Mouse (Mus musculus): ENCODE results near the gene Casc3. TPM values are rescaled to one million over a fixed set of nuclear protein-coding genes. Genes with fewer than 3 reads are reported as not detected.
A peak's percentile ranks its signal among the peaks of the same experiment; 100 is the strongest.

Gene Casc3
- polyA plus RNA-seq (2016; fragmentation: Nextera tagmentation; extraction: Ambion mirVana) = 49.0 and 55.7 TPM in 2 replicates

GRCm38 (mm10) chr11:98804605-98805004 is at the start of gene Casc3:
Casc3 (plus strand) TSS chr11:98804905.
- Histone ChIP-seq H3K9me3 (replicated peaks) (no peaks in the 10 kb centered on the region), H3K4me3 (peak within 1 kb of the TSS; percentile 7; the same call in 1 of the 2 replicates), H3K4me1 (peaks cover 6% of the 10 kb centered on the region), H3K27ac (replicated peaks) (no peak within 1 kb of the TSS), H3K36me3 (peaks cover 90% of the 10 kb centered on the region), H3K27me3 (ENCODE audit: low read depth, poor library complexity, severe bottlenecking) (no peaks in the 10 kb centered on the region)
- WGBS = 94% methylated on average over 5 of the region's 5 CpGs
- DNase-seq (ENCODE audit: low spot score) = no peak

- Histone ChIP-seq H3K4me3 (no peak overlapping the region), H3K4me1 (peaks cover 48% of the 10 kb centered on the region), H3K27me3 (ENCODE audit: low read depth, poor library complexity, severe bottlenecking) (no peaks in the 10 kb centered on the region), H3K27ac (replicated peaks) (0 out of 2 replicates have a peak overlapping the region, but pooled peaks have one; percentile 42), H3K36me3 (peaks cover 32% of the 10 kb centered on the region), H3K9me3 (replicated peaks) (no peaks in the 10 kb centered on the region)
- no peak for DNase-seq (ENCODE audit: low spot score)
- WGBS = 89% methylated on average over 6 of the region's 6 CpGs
Observed at GRCm38 (mm10) chr11:98755726-98756380, 48.9 kb upstream of the Casc3 start.

DNA sequence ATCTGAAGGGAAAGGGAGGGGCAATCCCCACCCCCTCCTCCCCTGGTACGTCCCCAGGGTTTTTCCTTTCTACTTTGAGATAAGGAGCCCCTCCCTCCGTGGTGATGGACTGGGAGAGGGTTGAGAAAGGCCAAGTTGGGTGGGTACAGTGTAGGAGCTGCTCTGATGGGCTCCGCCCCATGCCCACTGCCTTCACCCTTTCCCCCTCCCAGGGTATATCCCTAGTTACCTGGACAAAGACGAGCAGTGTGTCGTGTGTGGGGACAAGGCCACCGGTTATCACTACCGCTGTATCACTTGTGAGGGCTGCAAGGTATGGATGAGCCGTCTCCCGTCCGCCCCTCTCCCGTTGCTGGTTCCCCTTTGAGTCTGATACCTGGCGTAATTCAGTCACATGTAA is 48.0 kb upstream of the Casc3 start:
- H3K27ac ChIP-seq (replicated peaks) = no peak overlapping the region
- H3K9me3 ChIP-seq (replicated peaks) = no peaks in the 10 kb centered on the region
- H3K36me3 ChIP-seq = peaks cover 39% of the 10 kb centered on the region
- no peak overlapping the region for H3K4me3 ChIP-seq
- H3K27me3 ChIP-seq (ENCODE audit: low read depth, poor library complexity, severe bottlenecking) = no peaks in the 10 kb centered on the region
- no peak for DNase-seq (ENCODE audit: low spot score)
- WGBS = 90% methylated on average over 12 of the region's 12 CpGs
- H3K4me1 ChIP-seq = peaks cover 40% of the 10 kb centered on the region

DNA sequence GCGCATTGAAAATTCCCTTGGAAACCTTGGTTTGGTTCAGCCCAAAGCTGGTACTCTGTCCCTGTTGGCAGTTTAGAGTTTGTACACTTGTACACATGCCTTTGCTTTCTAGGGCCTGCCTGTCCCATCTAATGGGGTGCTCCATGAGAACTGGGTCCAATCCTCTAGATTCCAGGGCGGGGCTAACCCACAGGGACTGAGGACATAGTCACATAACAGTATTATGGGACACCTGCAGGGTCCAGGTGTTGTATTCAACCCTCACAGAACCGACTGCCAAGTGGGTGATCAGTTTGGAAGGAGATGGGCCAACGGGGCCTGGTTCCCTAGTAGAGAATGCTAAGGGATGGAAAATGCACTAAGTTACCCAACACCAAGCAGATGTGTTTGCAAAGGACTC is 42.8 kb upstream of the Casc3 start:
- H3K36me3 ChIP-seq = peaks cover 56% of the 10 kb centered on the region
- DNase-seq (ENCODE audit: low spot score) = no peak
- WGBS = 95% methylated on average over 4 of the region's 4 CpGs
- H3K27me3 ChIP-seq (ENCODE audit: low read depth, poor library complexity, severe bottlenecking) = no peaks in the 10 kb centered on the region
- H3K4me3 ChIP-seq = no peak overlapping the region
- peaks cover 25% of the 10 kb centered on the region for H3K4me1 ChIP-seq
- H3K27ac ChIP-seq (replicated peaks) = no peak overlapping the region
- H3K9me3 ChIP-seq (replicated peaks) = no peaks in the 10 kb centered on the region

- H3K27me3 ChIP-seq (ENCODE audit: low read depth, poor library complexity, severe bottlenecking) = no peaks in the 10 kb centered on the region
- H3K36me3 ChIP-seq = peaks cover 55% of the 10 kb centered on the region
- H3K4me1 ChIP-seq = peaks cover 34% of the 10 kb centered on the region
- WGBS = 70% methylated on average over 17 of the region's 17 CpGs
- H3K27ac ChIP-seq (replicated peaks) = no peak overlapping the region
- H3K4me3 ChIP-seq = no peak overlapping the region
- H3K9me3 ChIP-seq (replicated peaks) = no peaks in the 10 kb centered on the region
- DNase-seq (ENCODE audit: low spot score) = no peak
Observed at GRCm38 (mm10) chr11:98762756-98763501, 41.8 kb upstream of the Casc3 start.

DNA sequence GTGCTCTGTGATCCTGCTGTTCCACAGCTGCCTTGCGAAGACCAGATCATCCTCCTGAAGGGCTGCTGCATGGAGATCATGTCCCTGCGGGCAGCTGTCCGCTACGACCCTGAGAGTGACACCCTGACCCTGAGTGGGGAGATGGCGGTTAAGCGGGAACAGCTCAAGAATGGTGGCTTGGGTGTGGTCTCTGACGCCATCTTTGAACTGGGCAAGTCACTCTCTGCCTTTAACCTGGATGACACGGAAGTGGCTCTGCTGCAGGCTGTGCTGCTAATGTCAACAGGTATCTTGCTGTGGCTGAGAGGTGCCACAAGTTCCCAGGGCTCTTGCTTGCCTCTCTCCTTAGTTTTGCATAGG is 41.2 kb upstream of the Casc3 start:
- 89% methylated on average over 8 of the region's 8 CpGs for WGBS
- H3K27me3 ChIP-seq (ENCODE audit: low read depth, poor library complexity, severe bottlenecking) = no peaks in the 10 kb centered on the region
- no peak overlapping the region for H3K4me3 ChIP-seq
- peaks cover 40% of the 10 kb centered on the region for H3K4me1 ChIP-seq
- H3K27ac ChIP-seq (replicated peaks) = no peak overlapping the region
- H3K9me3 ChIP-seq (replicated peaks) = no peaks in the 10 kb centered on the region
- H3K36me3 ChIP-seq = peaks cover 52% of the 10 kb centered on the region
- no peak for DNase-seq (ENCODE audit: low spot score)

GRCm38 (mm10) chr11:98764091-98764490 is 40.6 kb upstream of the Casc3 start:
- DNase-seq (ENCODE audit: low spot score) = no peak
- Histone ChIP-seq H3K9me3 (replicated peaks) (no peaks in the 10 kb centered on the region), H3K27me3 (ENCODE audit: low read depth, poor library complexity, severe bottlenecking) (no peaks in the 10 kb centered on the region), H3K4me1 (peaks cover 46% of the 10 kb centered on the region), H3K36me3 (peaks cover 54% of the 10 kb centered on the region), H3K4me3 (no peak overlapping the region), H3K27ac (replicated peaks) (no peak overlapping the region)
- WGBS = 87% methylated on average over 18 of the region's 18 CpGs

DNA sequence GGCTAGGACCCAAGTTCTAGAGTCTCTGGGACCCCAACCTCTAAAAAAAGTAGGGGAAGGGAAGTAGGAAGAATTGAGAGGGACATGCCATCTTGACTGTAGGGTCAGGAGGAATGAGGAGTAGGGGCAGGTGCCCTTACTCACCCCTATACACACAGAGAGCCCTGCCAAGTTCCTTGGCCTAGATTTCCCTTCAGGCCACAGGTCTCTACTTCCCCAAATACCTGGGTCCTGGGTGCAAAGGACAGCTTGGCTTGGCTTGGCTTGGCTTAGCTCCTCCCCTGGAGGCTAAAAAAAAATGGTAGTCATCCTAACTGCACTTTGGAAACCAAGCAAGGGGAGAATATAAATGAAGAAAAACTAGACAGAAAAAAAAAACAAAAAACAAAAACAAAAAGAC is 40.0 kb upstream of the Casc3 start:
- H3K9me3 ChIP-seq (replicated peaks) = no peaks in the 10 kb centered on the region
- H3K4me1 ChIP-seq = peaks cover 52% of the 10 kb centered on the region
- no peak overlapping the region for H3K27ac ChIP-seq (replicated peaks)
- H3K36me3 ChIP-seq = peaks cover 58% of the 10 kb centered on the region
- no peak for DNase-seq (ENCODE audit: low spot score)
- no peaks in the 10 kb centered on the region for H3K27me3 ChIP-seq (ENCODE audit: low read depth, poor library complexity, severe bottlenecking)
- no peak overlapping the region for H3K4me3 ChIP-seq

- peaks cover 62% of the 10 kb centered on the region for H3K36me3 ChIP-seq
- DNase-seq (ENCODE audit: low spot score) = no peak
- no peaks in the 10 kb centered on the region for H3K27me3 ChIP-seq (ENCODE audit: low read depth, poor library complexity, severe bottlenecking)
- 0 out of 2 replicates have a peak overlapping the region, but pooled peaks have one; percentile 16 for H3K4me3 ChIP-seq
- 56% methylated on average over 9 of the region's 9 CpGs for WGBS
- peaks cover 52% of the 10 kb centered on the region for H3K4me1 ChIP-seq
- peak overlapping the region; percentile 79 for H3K27ac ChIP-seq (replicated peaks)
- no peaks in the 10 kb centered on the region for H3K9me3 ChIP-seq (replicated peaks)
Observed at GRCm38 (mm10) chr11:98765421-98766309, 39.0 kb upstream of the Casc3 start.

GRCm38 (mm10) chr11:98766346-98766745 is 38.4 kb upstream of the Casc3 start:
- peak overlapping the region; percentile 79 for H3K27ac ChIP-seq (replicated peaks)
- WGBS = 58% methylated on average over 2 of the region's 2 CpGs
- H3K36me3 ChIP-seq = peaks cover 59% of the 10 kb centered on the region
- DNase-seq (ENCODE audit: low spot score) = no peak
- no peaks in the 10 kb centered on the region for H3K9me3 ChIP-seq (replicated peaks)
- no peaks in the 10 kb centered on the region for H3K27me3 ChIP-seq (ENCODE audit: low read depth, poor library complexity, severe bottlenecking)
- H3K4me3 ChIP-seq = peak overlapping the region; percentile 18; the same call in 1 of the 2 replicates
- peaks cover 52% of the 10 kb centered on the region for H3K4me1 ChIP-seq

DNA sequence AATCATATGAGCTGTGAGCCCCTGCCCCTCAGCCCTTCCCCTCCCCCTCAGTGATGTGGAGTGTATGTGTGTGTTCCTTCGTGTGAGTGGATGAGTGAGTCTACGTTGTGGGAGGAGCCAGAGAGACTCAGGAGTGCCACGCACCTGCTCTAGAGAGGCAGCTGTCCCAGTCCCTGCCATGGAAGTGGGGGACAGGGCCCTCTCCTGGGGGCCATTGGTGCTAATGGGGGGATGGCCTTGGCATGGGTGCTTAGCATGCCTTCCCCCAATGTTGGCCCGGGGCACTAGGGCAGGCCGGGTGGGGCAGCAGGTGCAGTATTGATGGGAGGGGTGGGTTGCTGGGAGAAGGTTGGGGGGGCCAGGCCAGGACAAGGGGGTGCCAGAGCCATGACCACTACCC is 37.9 kb upstream of the Casc3 start:
- H3K4me1 ChIP-seq = peaks cover 52% of the 10 kb centered on the region
- H3K4me3 ChIP-seq = peak overlapping the region; percentile 50; the same call in 1 of the 2 replicates
- H3K9me3 ChIP-seq (replicated peaks) = no peaks in the 10 kb centered on the region
- peak overlapping the region; percentile 79 for H3K27ac ChIP-seq (replicated peaks)
- DNase-seq (ENCODE audit: low spot score) = no peak
- WGBS = 62% methylated on average over 5 of the region's 5 CpGs
- H3K36me3 ChIP-seq = peaks cover 56% of the 10 kb centered on the region
- H3K27me3 ChIP-seq (ENCODE audit: low read depth, poor library complexity, severe bottlenecking) = no peaks in the 10 kb centered on the region

GRCm38 (mm10) chr11:98767276-98767675 is 37.4 kb upstream of the Casc3 start:
- Histone ChIP-seq H3K36me3 (peaks cover 52% of the 10 kb centered on the region), H3K9me3 (replicated peaks) (no peaks in the 10 kb centered on the region), H3K4me3 (peak overlapping the region; percentile 50; the same call in 1 of the 2 replicates), H3K27ac (replicated peaks) (peak overlapping the region; percentile 79), H3K27me3 (ENCODE audit: low read depth, poor library complexity, severe bottlenecking) (no peaks in the 10 kb centered on the region), H3K4me1 (peaks cover 53% of the 10 kb centered on the region)
- 21% methylated on average over 9 of the region's 9 CpGs for WGBS
- DNase-seq (ENCODE audit: low spot score) = no peak
